Mouse (Mus musculus) heart, postnatal 0 days (tissue): ENCODE measurements at regions not wholly inside any gene's neighbourhood (a gene's known extent, or its start where the extent isn't known, plus 50 kb on each side); places are given as distances from the start of the nearest gene placed in this dataset.

Source experiments
- CTCF ChIP-seq: IDR thresholded peaks from 2 replicates; pipeline ENCODE4 v1.5.1; 2016; ENCODE audit warnings: antibody characterized with exemption, control low read depth, low read depth
- EP300 ChIP-seq: IDR thresholded peaks from 2 replicates; pipeline ENCODE4 v1.6.1; 2016; ENCODE audit warnings: antibody characterized with exemption, low read depth

DNA sequence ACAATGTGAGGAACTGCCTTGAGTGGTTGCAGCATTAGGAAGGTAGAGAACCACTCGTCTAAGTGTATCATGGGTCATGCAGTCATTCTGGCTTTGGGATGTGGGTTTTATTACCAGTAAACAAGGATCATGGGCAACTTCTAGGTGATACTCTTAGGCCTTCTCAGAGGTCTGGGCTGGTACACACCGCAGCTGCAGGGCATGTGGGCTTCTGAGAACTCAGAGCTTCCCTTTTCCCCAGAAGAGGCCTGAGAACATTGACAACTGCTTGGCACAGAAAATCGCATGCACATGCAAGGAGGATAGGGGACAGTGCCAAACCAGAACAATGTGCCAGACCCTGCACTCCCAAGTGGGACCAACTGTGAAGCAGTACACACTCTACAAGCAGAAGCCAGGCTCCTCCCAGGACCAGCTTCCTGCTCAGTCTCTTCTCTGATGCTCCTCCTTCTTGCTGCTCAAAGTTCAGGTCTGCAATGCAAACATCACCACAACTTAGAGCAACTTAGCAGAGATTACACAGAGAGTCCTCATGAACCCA, 94.3 kb downstream of the Cops8 start:
- TF ChIP-seq CTCF (no peak), EP300 (no peak)
